Mouse (Mus musculus): Measurements from ENCODE around the gene 6430550D23Rik. TPM values are rescaled to one million over a fixed set of nuclear protein-coding genes. Genes with fewer than 3 reads are reported as not detected.

The 6430550D23Rik gene
- 0.18 and 0.23 TPM in 2 replicates for polyA plus RNA-seq (2015; fragmentation: Nextera tagmentation; extraction: Ambion mirVana)

DNA sequence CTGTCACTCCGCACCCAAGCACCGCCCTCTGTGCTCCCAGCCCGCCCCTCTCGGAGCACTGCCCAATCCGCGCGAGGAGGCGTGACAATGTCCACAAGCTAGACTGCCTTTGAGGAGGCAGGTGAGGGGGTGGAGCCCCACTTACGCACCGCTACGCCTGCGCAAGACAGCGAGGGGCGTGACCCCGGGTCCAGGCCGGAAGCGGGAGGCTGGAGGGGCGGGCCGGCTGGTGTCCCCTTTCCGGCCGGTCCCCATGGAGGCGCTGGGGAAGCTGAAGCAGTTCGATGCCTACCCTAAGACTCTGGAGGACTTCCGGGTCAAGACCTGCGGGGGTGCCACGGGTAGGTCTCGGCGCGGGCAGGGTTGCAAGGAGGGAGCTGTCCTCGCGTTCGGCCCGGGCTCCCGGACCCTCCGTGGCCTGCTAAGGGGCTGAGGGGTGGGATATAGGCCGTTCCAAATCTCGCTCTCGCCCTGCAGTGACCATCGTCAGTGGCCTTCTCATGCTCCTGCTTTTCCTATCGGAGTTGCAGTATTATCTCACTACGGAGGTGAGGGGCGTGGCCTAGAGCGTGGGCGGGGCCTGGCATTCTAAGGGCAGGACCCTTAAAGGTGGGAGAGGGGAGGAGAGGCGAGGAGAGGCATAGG lies at the start of gene 6430550D23Rik, which contains the start of gene Ergic3:
Gene 6430550D23Rik, minus strand, starts transcription at position 90 of the 645 bp plus-strand sequence.
Gene Ergic3, plus strand, starts transcription at position 158 of the 645 bp plus-strand sequence.

DNA sequence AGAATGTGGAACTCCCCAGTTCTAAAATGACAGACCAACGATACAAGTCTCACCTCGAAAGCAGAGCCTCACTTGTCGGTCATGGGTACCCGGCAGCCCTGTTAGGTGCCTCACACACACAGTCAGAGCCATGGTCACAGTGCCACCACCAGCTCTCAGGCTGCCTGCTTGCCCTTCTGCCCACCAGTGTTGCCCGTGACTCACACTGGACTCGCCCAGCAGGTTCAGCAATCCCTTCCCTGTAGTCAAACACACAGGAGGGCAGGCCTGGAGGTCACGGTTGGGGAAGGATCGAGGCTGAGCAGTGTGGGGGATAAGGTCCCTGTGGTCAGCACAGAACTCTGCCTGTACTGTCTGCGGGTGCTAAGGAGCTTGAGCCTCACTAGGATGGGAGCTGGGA lies 45.0 kb upstream of the 6430550D23Rik start, which contains the start of gene Fer1l4:
Gene Fer1l4, minus strand, starts transcription at position 132 of the 400 bp plus-strand sequence.

DNA sequence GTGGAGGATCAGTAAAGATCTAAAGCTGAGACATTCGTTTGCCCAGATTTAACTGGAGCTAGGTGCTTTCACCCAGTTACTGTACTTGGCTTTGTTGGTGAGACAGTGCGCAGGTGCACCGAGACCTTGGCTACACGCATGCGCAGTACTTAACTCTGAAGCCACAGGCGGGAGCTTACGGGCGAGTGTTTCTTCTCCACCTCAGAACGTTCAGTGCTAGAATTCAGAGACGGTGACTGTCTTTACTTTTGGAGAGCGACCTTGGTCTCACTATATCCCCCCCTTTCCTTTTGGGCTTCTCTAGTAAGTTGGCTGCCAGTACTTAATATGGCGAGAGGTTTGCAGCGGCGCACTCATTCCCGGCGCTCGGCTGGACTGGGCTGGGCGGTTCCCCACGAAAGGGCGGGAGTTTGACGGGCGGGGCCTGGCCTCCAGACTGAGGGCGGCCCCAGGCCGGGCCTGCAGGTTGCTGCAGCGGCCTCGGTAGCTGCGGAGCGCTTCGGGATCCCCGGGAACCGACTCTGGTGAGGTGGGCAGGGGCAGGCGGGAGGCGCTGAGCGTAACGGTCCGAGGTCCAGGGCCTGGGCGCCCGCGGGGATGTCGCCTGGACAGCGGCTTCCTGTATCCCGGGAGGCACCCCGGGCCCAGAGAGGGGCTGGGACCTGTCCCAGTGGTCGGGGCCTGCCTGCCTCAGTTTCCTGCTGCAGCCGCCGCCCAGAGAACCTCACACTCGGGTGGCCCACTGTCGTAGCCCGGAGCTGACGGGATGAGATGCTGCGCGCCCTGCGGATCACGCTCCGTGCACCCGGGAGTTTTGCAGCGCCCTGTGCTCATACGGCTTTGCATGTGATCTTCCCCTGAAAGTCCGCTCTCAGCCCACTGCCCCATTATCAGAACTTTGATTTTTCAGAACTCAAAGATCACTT lies 51.4 kb downstream of the 6430550D23Rik start, which contains the start of gene Cep250:
Gene Cep250, plus strand, starts transcription at position 325 of the 926 bp plus-strand sequence.

GRCm38 (mm10) chr2:155945124-155945523 lies 62.7 kb downstream of the 6430550D23Rik start, which contains the start of gene Gdf5:
Gene Gdf5, minus strand, starts transcription at chr2:155945367.

GRCm38 (mm10) chr2:155940681-155941080 lies 67.1 kb downstream of the 6430550D23Rik start, which contains the start of gene Gm15557:
Gene Gm15557, plus strand, starts transcription at chr2:155940728.

GRCm38 (mm10) chr2:155929531-155930442 lies 78.0 kb downstream of the 6430550D23Rik start, which contains the start of gene Uqcc1:
Gene Uqcc1, minus strand, starts transcription at chr2:155930310.

Other genes with a start within 250 kb of the 6430550D23Rik start
- gene Mmp24, start 232.6 kb downstream of the 6430550D23Rik start, polyA plus RNA-seq (2015; fragmentation: Nextera tagmentation; extraction: Ambion mirVana) = 0.04 and 0.07 TPM in 2 replicates
- 36.9 and 43.0 TPM in 2 replicates for gene BC029722, start 188.6 kb downstream of the 6430550D23Rik start, polyA plus RNA-seq (2015; fragmentation: Nextera tagmentation; extraction: Ambion mirVana)
- gene Eif6, start 181.1 kb downstream of the 6430550D23Rik start, polyA plus RNA-seq (2015; fragmentation: Nextera tagmentation; extraction: Ambion mirVana) = 139 and 163 TPM in 2 replicates
- gene Fam83c, start 173.1 kb downstream of the 6430550D23Rik start, polyA plus RNA-seq (2015; fragmentation: Nextera tagmentation; extraction: Ambion mirVana) = 0.11 and 0.14 TPM in 2 replicates
- gene Uqcc1, start 77.7 kb downstream of the 6430550D23Rik start, polyA plus RNA-seq (2015; fragmentation: Nextera tagmentation; extraction: Ambion mirVana) = 53.2 and 53.6 TPM in 2 replicates
- 0.21 TPM in 1 of 2 replicates, not detected in the other for gene Gm15557, start 67.2 kb downstream of the 6430550D23Rik start, polyA plus RNA-seq (2015; fragmentation: Nextera tagmentation; extraction: Ambion mirVana)
- gene Gdf5, start 62.6 kb downstream of the 6430550D23Rik start, polyA plus RNA-seq (2015; fragmentation: Nextera tagmentation; extraction: Ambion mirVana) = 14.6 and 16.2 TPM in 2 replicates
- 4.9 and 6.3 TPM in 2 replicates for gene Cep250, start 51.5 kb downstream of the 6430550D23Rik start, polyA plus RNA-seq (2015; fragmentation: Nextera tagmentation; extraction: Ambion mirVana)
- 121 and 140 TPM in 2 replicates for gene Ergic3, start 68 bp upstream of the 6430550D23Rik start, polyA plus RNA-seq (2015; fragmentation: Nextera tagmentation; extraction: Ambion mirVana)
- 10.7 and 11.6 TPM in 2 replicates for gene Fer1l4, start 45.0 kb upstream of the 6430550D23Rik start, polyA plus RNA-seq (2015; fragmentation: Nextera tagmentation; extraction: Ambion mirVana)
- 1.2 and 1.8 TPM in 2 replicates for gene Spag4, start 57.2 kb upstream of the 6430550D23Rik start, polyA plus RNA-seq (2015; fragmentation: Nextera tagmentation; extraction: Ambion mirVana)
- 31.5 and 34.3 TPM in 2 replicates for gene Cpne1, start 104.0 kb upstream of the 6430550D23Rik start, polyA plus RNA-seq (2015; fragmentation: Nextera tagmentation; extraction: Ambion mirVana)
- gene Rbm12, start 104.0 kb upstream of the 6430550D23Rik start, polyA plus RNA-seq (2015; fragmentation: Nextera tagmentation; extraction: Ambion mirVana) = 9.8 and 15.9 TPM in 2 replicates
- 6.3 and 6.7 TPM in 2 replicates for gene Gm28036, start 119.1 kb upstream of the 6430550D23Rik start, polyA plus RNA-seq (2015; fragmentation: Nextera tagmentation; extraction: Ambion mirVana)
- 362 and 366 TPM in 2 replicates for gene Romo1, start 136.1 kb upstream of the 6430550D23Rik start, polyA plus RNA-seq (2015; fragmentation: Nextera tagmentation; extraction: Ambion mirVana)
- 28.1 and 30.0 TPM in 2 replicates for gene Nfs1, start 136.2 kb upstream of the 6430550D23Rik start, polyA plus RNA-seq (2015; fragmentation: Nextera tagmentation; extraction: Ambion mirVana)
- 324 and 348 TPM in 2 replicates for gene Rbm39, start 172.3 kb upstream of the 6430550D23Rik start, polyA plus RNA-seq (2015; fragmentation: Nextera tagmentation; extraction: Ambion mirVana)
- gene Phf20, start 188.5 kb upstream of the 6430550D23Rik start, polyA plus RNA-seq (2015; fragmentation: Nextera tagmentation; extraction: Ambion mirVana) = 28.7 and 41.9 TPM in 2 replicates